Mouse (Mus musculus) kidney, postnatal 0 days (tissue): Measurements from ENCODE around the gene Ctc1. TPM values are rescaled to one million over a fixed set of nuclear protein-coding genes. Genes with fewer than 3 reads are reported as not detected.

Experiments
- ATAC-seq: fragments of 200-750 bp; cut with Nextera tagmentation; replicated peaks from 2 replicates; pipeline ENCODE4 v1.8.0; 2017; ENCODE audit warnings: low read depth, moderate number of reproducible peaks, moderate TSS enrichment, moderate library complexity; ENCODE audit not compliant: low FRiP score
- DNase-seq: peaks from one replicate; pipeline ENCODE4 v3.0.0-alpha.2; 2016; ENCODE audit warnings: low spot score
- H3K27ac ChIP-seq: fragments of 300-500 bp; sonication (generic); 2 replicates; pipeline ENCODE4 v1.5.1; 2014; ENCODE audit warnings: mild to moderate bottlenecking
- H3K27me3 ChIP-seq: fragments of 300-500 bp; sonication (generic); 2 replicates; pipeline ENCODE4 v1.6.1; 2014; ENCODE audit warnings: low read length, mixed read lengths; ENCODE audit not compliant: insufficient read depth
- H3K36me3 ChIP-seq: fragments of 300-500 bp; sonication (generic); 2 replicates; pipeline ENCODE4 v1.6.1; 2014; ENCODE audit warnings: low read length, mixed read lengths; ENCODE audit not compliant: insufficient read depth
- H3K4me1 ChIP-seq: fragments of 300-500 bp; sonication (generic); replicated peaks from 2 replicates; pipeline ENCODE4 v1.6.1; 2014; ENCODE audit warnings: antibody characterized with exemption, low read length, mixed read lengths; ENCODE audit not compliant: insufficient read depth
- H3K4me2 ChIP-seq: fragments of 300-500 bp; sonication (generic); 2 replicates; pipeline ENCODE4 v1.6.1; 2014; ENCODE audit warnings: mild to moderate bottlenecking, low read length, moderate library complexity, mixed read lengths
- H3K4me3 ChIP-seq: fragments of 300-500 bp; sonication (generic); replicated peaks from 2 replicates; pipeline ENCODE4 v1.5.1; 2014; ENCODE audit warnings: low read depth, low read length
- H3K9ac ChIP-seq: fragments of 300-500 bp; sonication (generic); 2 replicates; pipeline ENCODE4 v1.6.1; 2014; ENCODE audit warnings: low read depth, low read length
- H3K9me3 ChIP-seq: fragments of 300-500 bp; sonication (generic); replicated peaks from 2 replicates; pipeline ENCODE4 v1.6.1; 2016; ENCODE audit warnings: low read length, inconsistent platforms, mixed read lengths
- CTCF ChIP-seq: IDR thresholded peaks from 2 replicates; pipeline ENCODE4 v1.5.1; 2016; ENCODE audit warnings: antibody characterized with exemption, low read depth, mild to moderate bottlenecking, moderate library complexity
- WGBS: fragments of 180-500 bp; shearing (Covaris S2); extraction: QIAGEN DNeasy Blood & Tissue Kit; methylation state at CpG from one replicate; pipeline ENCODE4 v1.1.7; 2014; 5-methylcytosine and 5-hydroxymethylcytosine counted together
- polyA plus RNA-seq: library from polyadenylated mRNA; unstranded; fragments of >200 nt; fragmentation: Nextera tagmentation; extraction: Ambion mirVana; gene quantifications from 2 replicates; pipeline ENCODE4 v1.2.1, GENCODE M21; 2015

The Ctc1 gene
- polyA plus RNA-seq, 1 experiment from 2014 or later, result 27.6 TPM

DNA sequence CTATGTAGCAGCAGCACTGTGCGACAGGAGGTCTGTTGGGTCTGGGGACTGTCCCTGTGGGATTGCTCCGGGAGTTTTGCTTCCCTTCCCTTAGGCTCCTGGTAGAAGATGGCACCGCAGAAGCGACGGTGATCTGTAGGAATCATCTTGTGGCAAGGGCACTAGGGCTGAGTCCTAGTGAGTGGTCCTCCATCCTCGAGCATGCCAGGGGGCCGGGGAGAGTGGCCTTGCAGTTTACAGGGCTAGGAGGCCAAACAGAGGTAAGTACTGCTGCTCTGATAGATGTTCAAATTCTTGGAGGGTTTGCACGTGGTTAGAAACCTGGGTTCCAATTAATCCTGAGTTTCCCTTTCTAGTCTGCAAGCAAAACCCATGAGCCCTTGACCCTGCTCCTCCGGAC lies 19.7 kb downstream of the Ctc1 start:
- Histone ChIP-seq H3K4me3 (no peak overlapping the region), H3K27me3 (no peaks in the 10 kb centered on the region), H3K27ac (peak overlapping the region; percentile 39; the same call in 1 of the 2 replicates), H3K9me3 (no peaks in the 10 kb centered on the region), H3K9ac (no peak overlapping the region), H3K4me1 (peaks cover 12% of the 10 kb centered on the region; the same call in 1 of the 2 replicates), H3K36me3 (peaks cover 32% of the 10 kb centered on the region), H3K4me2 (no peak overlapping the region)
- DNase-seq (no peak), ATAC-seq (no peak)
- WGBS, result 85% methylated on average over 9 of the region's 9 CpGs
- TF ChIP-seq CTCF, result no peak

DNA sequence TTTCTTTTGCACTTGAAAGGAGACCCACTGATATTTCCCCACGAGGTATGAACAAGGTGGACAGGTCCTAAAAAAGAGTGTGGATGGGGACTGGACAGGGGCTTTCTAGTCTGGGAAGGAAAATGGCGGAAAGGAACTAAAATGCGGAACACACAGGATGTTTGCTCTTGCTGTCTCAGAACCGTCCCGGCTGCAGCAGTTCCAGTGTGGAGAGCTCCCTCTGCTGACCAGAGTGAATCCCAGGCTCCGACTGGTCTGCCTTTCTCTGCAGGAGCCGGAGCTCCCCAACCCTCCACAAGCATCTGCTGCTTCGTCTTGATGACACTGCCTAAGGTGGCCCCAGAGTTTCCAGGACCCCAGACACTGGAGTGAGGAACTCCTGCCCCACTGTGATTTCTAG lies 20.1 kb downstream of the Ctc1 start:
- WGBS, result 12% methylated on average over 8 of the region's 8 CpGs
- Histone ChIP-seq H3K36me3 (peaks cover 28% of the 10 kb centered on the region), H3K27ac (peak overlapping the region; percentile 39; the same call in 1 of the 2 replicates), H3K27me3 (no peaks in the 10 kb centered on the region), H3K9me3 (no peaks in the 10 kb centered on the region), H3K4me3 (0 out of 2 replicates have a peak overlapping the region, but pooled peaks have one; percentile 1), H3K9ac (no peak overlapping the region), H3K4me1 (peaks cover 12% of the 10 kb centered on the region; the same call in 1 of the 2 replicates), H3K4me2 (peak overlapping the region; percentile 33)
- TF ChIP-seq CTCF, result peak; percentile 87
- ATAC-seq, result peak; percentile 49; the same call in 1 of the 2 replicates
- peak; percentile 93 for DNase-seq

DNA sequence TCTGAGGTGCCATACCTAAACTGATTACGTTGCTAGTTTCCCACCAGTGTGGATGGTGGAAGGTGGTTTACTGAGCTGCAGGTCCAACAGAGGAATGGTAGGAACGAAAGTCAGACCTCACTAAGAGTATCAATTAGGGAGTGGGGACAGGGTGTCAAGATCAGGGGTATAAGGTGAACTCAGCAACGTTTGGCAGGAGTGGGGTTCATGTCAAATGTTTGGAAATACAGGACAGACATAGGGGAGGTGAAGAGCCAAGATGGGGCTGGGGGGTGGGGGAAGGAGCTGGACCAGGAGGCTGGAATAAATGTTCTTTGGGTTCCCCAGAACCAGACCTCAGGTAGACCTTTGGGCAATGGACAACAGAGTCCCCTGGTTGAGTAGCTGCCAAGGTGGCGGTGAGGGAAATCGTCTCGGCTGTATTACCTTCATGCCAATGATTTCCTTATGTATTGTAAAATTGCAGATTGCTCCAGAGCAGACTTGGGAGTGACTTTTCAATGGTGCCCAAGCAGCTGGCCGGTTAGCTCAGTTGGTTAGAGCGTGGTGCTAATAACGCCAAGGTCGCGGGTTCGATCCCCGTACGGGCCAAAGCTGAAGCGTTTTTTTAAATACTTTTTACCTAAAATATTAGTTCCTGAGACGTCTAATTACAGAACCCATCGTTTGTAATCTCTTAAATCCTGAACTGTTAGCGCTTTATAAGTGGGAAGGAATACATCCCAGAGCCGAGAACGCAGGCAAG lies 20.9 kb downstream of the Ctc1 start:
- H3K27ac ChIP-seq, result peak overlapping the region; percentile 86
- ATAC-seq (no peak), DNase-seq (peak; percentile 79)
- peak overlapping the region; percentile 82 for H3K4me3 ChIP-seq
- H3K4me2 ChIP-seq, result peak overlapping the region; percentile 62
- H3K36me3 ChIP-seq, result peaks cover 21% of the 10 kb centered on the region
- peak overlapping the region; percentile 75 for H3K9ac ChIP-seq
- no peak for TF ChIP-seq CTCF
- H3K27me3 ChIP-seq, result no peaks in the 10 kb centered on the region
- peaks cover 12% of the 10 kb centered on the region; the same call in 1 of the 2 replicates for H3K4me1 ChIP-seq
- WGBS, result 10% methylated on average over 20 of the region's 20 CpGs
- H3K9me3 ChIP-seq, result no peaks in the 10 kb centered on the region

DNA sequence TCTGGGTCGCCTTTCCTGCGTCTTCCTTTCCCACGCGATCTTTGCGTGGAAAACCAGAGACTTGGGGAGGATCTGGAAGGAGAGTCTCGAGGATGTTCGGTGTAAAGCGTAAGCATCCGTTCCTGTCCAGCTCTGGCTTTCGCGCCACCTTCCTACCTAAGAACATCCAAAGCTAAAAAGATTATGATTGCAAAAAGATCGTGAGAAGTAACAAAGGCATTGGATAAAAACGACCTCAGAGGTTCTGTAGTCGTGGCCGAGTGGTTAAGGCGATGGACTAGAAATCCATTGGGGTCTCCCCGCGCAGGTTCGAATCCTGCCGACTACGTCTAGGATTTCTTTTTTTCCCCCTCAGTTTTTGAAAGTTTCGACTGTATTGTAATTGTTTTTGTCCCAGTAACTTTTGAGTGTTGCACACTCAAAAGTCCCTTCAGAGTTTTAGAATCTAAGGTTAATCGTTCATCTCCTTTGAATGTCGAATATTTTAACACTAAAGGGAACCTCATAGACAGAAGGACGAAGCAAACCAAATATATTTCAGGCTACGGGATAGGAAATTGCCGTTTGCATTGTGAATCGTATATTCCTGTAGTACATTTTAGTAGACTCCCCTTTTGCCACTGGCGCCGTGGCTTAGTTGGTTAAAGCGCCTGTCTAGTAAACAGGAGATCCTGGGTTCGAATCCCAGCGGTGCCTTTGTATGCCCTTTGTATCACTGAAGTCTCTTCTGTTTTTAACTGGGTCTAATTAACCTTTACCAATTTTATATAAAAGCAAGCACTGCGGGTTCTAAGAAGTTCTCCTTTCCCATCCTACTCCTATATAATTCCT lies 21.7 kb downstream of the Ctc1 start:
- Histone ChIP-seq H3K27me3 (no peaks in the 10 kb centered on the region), H3K27ac (peak overlapping the region; percentile 86), H3K9me3 (no peaks in the 10 kb centered on the region), H3K4me1 (peaks cover 12% of the 10 kb centered on the region; the same call in 1 of the 2 replicates), H3K4me3 (peak overlapping the region; percentile 82), H3K4me2 (peak overlapping the region; percentile 62), H3K9ac (peak overlapping the region; percentile 75), H3K36me3 (peaks cover 19% of the 10 kb centered on the region)
- TF ChIP-seq CTCF, result no peak
- DNase-seq (peak; percentile 88), ATAC-seq (no peak)
- WGBS, result under 1% methylated on average over 34 of the region's 34 CpGs

DNA sequence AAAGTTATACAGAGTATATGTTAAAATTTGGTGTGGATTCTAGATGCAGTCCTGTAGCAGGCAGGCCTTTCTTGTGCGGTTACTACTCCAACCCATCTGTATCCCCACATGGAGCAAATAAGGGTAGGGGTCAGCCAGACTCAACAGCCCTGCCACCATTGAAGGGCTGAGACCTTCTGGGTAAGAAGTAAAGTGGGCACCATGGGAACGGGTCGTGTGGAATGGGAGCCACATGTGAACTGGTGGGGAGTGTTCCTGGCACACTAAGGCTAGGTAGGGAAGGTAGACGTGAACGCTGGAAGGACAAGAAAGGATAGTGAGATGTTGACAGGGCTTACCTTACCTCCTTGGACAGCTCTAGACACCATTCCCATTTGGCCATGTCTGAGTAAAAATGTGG lies 22.5 kb downstream of the Ctc1 start:
- no peak for ATAC-seq
- Histone ChIP-seq H3K4me3 (no peak overlapping the region), H3K9ac (no peak overlapping the region), H3K36me3 (peaks cover 13% of the 10 kb centered on the region), H3K27me3 (no peaks in the 10 kb centered on the region), H3K9me3 (no peaks in the 10 kb centered on the region), H3K4me2 (0 out of 2 replicates have a peak overlapping the region, but pooled peaks have one; percentile 68), H3K4me1 (peaks cover 12% of the 10 kb centered on the region; the same call in 1 of the 2 replicates), H3K27ac (no peak overlapping the region)
- TF ChIP-seq CTCF, result no peak
- no peak for DNase-seq
- 78% methylated on average over 5 of the region's 5 CpGs for WGBS
